Mouse (Mus musculus) brain, embryonic 14.5 days (tissue): ENCODE results near the gene Npm1.

Source experiments
- CTCF ChIP-seq: fragments of 200-500 bp; IDR thresholded peaks from 2 replicates; pipeline ENCODE4 v1.5.1; 2012; ENCODE audit warnings: inconsistent platforms, mild to moderate bottlenecking, moderate library complexity, borderline replicate concordance; ENCODE audit not compliant: insufficient read depth, insufficient read length; ENCODE audit errors: extremely low read depth
- POLR2A ChIP-seq: fragments of 200-500 bp; IDR thresholded peaks from 2 replicates; pipeline ENCODE4 v1.6.1; 2012; ENCODE audit warnings: mild to moderate bottlenecking, inconsistent platforms, borderline replicate concordance; ENCODE audit not compliant: poor library complexity, insufficient read depth, insufficient read length, severe bottlenecking; ENCODE audit errors: extremely low read depth

DNA sequence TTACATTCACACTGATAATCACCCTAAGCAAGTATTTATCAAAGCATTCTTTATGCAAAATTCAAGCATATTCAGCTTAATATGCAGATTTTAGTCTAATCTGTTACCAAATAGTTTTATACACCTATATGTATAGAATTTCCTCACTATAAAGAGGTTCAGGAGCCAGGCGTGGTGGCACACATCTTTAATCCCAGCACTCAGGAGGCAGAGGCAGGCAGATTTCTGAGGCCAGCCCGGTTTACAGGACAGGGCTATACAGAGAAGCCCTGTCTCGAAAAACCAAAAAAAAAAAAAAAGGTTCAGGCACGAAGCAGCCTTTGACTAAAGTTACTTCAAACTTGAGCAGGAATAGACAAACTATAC is 11.2 kb downstream of the Npm1 start:
- no peak for TF ChIP-seq CTCF
- no peak for TF ChIP-seq POLR2A
